ENCODE assay signal across 16 mouse cellular contexts in the genomic region with DNA sequence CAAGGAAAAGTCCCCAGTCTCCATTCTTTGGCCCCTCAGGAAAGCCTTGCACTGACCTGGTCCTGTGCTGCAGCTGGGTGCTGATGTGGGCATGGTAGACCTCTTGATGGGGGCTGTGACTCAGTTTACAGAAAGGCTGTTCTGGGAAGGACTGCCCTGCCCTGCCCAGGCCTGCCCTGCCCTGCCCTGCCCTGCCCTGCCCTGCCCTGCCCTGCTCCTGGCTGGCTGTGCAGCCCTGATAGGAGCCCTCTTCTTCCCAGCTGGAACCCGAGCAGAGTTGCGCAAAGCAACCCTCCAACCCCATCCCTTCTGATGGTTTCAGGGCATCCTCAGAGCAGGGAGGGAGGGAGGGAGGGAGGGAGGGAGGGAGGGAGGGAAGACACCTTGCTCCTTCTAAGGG. TPM values are rescaled to one million over a fixed set of nuclear protein-coding genes. Genes with fewer than 3 reads are reported as not detected.
DNase-seq lines count a peak whose midpoint lies in the region; ATAC-seq lines count a peak whose summit lies in the region.
"Had no signal": no experiment of that assay in that cellular context is flagged by ENCODE, and none has a peak within 500 bp of the region (broad histone marks: within the 10 kb centered on the region; RNA-seq: fewer than 3 reads in every experiment).

No protein-coding gene starts in this region.

- WGBS in kidney, embryonic 15.5 days: 60% methylated on average over 2 of the region's 2 CpGs
- WGBS in kidney, embryonic 16.5 days: 43% methylated on average over 2 of the region's 2 CpGs
- no CpG with 5 or more reads among the region's 2 CpGs for WGBS in liver, embryonic 13.5 days (ENCODE audit: insufficient replicate concordance)
- WGBS in stomach, embryonic 14.5 days: no CpG with 5 or more reads among the region's 2 CpGs

- no peak overlapping the region for H3K4me3 ChIP-seq in kidney, embryonic 15.5 days (replicated peaks)
- no peak overlapping the region for H3K4me3 ChIP-seq in kidney, embryonic 16.5 days (ENCODE audit: low read length)
- H3K4me3 ChIP-seq in liver, embryonic 13.5 days (replicated peaks): peak overlapping the region; percentile 73
- no peak overlapping the region for H3K4me3 ChIP-seq in stomach, embryonic 14.5 days (ENCODE audit: low read depth, low read length)
- H3K4me3 ChIP-seq: limb, embryonic 13.5 days; megakaryocyte, embryonic 14.5 days; myocyte had no signal

- H3K27ac ChIP-seq in kidney, embryonic 15.5 days: no peak overlapping the region
- no peak overlapping the region for H3K27ac ChIP-seq in kidney, embryonic 16.5 days (ENCODE audit: low read length)
- H3K27ac ChIP-seq in liver, embryonic 13.5 days: peak overlapping the region; percentile 96
- no peak overlapping the region for H3K27ac ChIP-seq in stomach, embryonic 14.5 days (ENCODE audit: low read length)
- H3K27ac ChIP-seq: limb, embryonic 13.5 days had no signal

- no peak overlapping the region for H3K9ac ChIP-seq in kidney, embryonic 15.5 days
- no peak overlapping the region for H3K9ac ChIP-seq in kidney, embryonic 16.5 days (replicated peaks; ENCODE audit: low read length)
- H3K9ac ChIP-seq in liver, embryonic 13.5 days: peak overlapping the region; percentile 89
- no peak overlapping the region for H3K9ac ChIP-seq in stomach, embryonic 14.5 days (replicated peaks; ENCODE audit: low read depth, low read length)
- H3K9ac ChIP-seq: limb, embryonic 13.5 days had no signal

- no peaks in the 10 kb centered on the region for H3K9me3 ChIP-seq in kidney, embryonic 15.5 days (replicated peaks)
- no peaks in the 10 kb centered on the region for H3K9me3 ChIP-seq in kidney, embryonic 16.5 days (ENCODE audit: low read length)
- no peaks in the 10 kb centered on the region for H3K9me3 ChIP-seq in liver, embryonic 13.5 days (replicated peaks)
- no peaks in the 10 kb centered on the region for H3K9me3 ChIP-seq in stomach, embryonic 14.5 days (ENCODE audit: control insufficient read depth, low read depth, low read length)
- H3K9me3 ChIP-seq: limb, embryonic 13.5 days; megakaryocyte, embryonic 14.5 days had no signal

- H3K27me3 ChIP-seq in kidney, embryonic 15.5 days: no peaks in the 10 kb centered on the region
- H3K27me3 ChIP-seq in kidney, embryonic 16.5 days (ENCODE audit: insufficient read depth, low read length): no peaks in the 10 kb centered on the region
- no peaks in the 10 kb centered on the region for H3K27me3 ChIP-seq in liver, embryonic 13.5 days
- H3K27me3 ChIP-seq in stomach, embryonic 14.5 days (ENCODE audit: control insufficient read depth, insufficient read depth, low read length): no peaks in the 10 kb centered on the region
- H3K27me3 ChIP-seq: limb, embryonic 13.5 days had no signal

- H3K36me3 ChIP-seq in kidney, embryonic 15.5 days: peaks cover 11% of the 10 kb centered on the region
- H3K36me3 ChIP-seq in kidney, embryonic 16.5 days (ENCODE audit: insufficient read depth, low read length): peaks cover 8% of the 10 kb centered on the region
- peaks cover 45% of the 10 kb centered on the region for H3K36me3 ChIP-seq in liver, embryonic 13.5 days
- H3K36me3 ChIP-seq in stomach, embryonic 14.5 days (ENCODE audit: control insufficient read depth, insufficient read depth, low read length): peaks cover 5% of the 10 kb centered on the region; the same call in 1 of the 2 replicates

- no peaks in the 10 kb centered on the region for H3K4me1 ChIP-seq in kidney, embryonic 15.5 days
- H3K4me1 ChIP-seq in kidney, embryonic 16.5 days (ENCODE audit: insufficient read depth, low read length): no peaks in the 10 kb centered on the region
- peaks cover 50% of the 10 kb centered on the region for H3K4me1 ChIP-seq in liver, embryonic 13.5 days (replicated peaks)
- H3K4me1 ChIP-seq in stomach, embryonic 14.5 days (ENCODE audit: control insufficient read depth, insufficient read depth, low read length): no peaks in the 10 kb centered on the region
- H3K4me1 ChIP-seq: limb, embryonic 13.5 days had no signal

- no peak overlapping the region for H3K4me2 ChIP-seq in kidney, embryonic 15.5 days
- H3K4me2 ChIP-seq in kidney, embryonic 16.5 days (replicated peaks; ENCODE audit: low read depth, low read length): no peak overlapping the region
- H3K4me2 ChIP-seq in liver, embryonic 13.5 days: peak overlapping the region; percentile 88
- H3K4me2 ChIP-seq in stomach, embryonic 14.5 days (replicated peaks; ENCODE audit: low read depth, low read length): no peak overlapping the region
- H3K4me2 ChIP-seq: limb, embryonic 13.5 days had no signal

- DNase-seq in c-Kit-positive CD71-positive TER-119-positive erythroid progenitor cells, embryonic 14.5 days (ENCODE audit: low spot score): peak; percentile 72
- peak; percentile 81 for DNase-seq in liver, embryonic 13.5 days
- no peak for DNase-seq in thymus, postnatal 10 days (ENCODE audit: low spot score in 2 of 2)
- DNase-seq: cerebellum, postnatal 25 days; heart, postnatal 14 days; kidney, postnatal 14 days; right cerebral cortex, postnatal 4 days had no signal

- ATAC-seq in kidney, embryonic 15.5 days (replicated peaks; ENCODE audit: low FRiP score): peak; percentile 85
- no peak for ATAC-seq in kidney, embryonic 16.5 days (ENCODE audit: low FRiP score, low TSS enrichment)
- ATAC-seq in liver, embryonic 13.5 days (ENCODE audit: low read depth): peak; percentile 99
- ATAC-seq in stomach, embryonic 14.5 days (ENCODE audit: insufficient number of reproducible peaks, insufficient read depth, low FRiP score, low read depth): peak; percentile 77; the same call in 1 of the 2 replicates
- ATAC-seq in frontal cortex, adult (ENCODE audit: low TSS enrichment): no peak

RNA-seq across cellular contexts. Expression of gene Apol8, which starts 1.7 kb away (rescaled TPM):
- polyA plus RNA-seq in kidney, embryonic 15.5 days (2015; fragmentation: Nextera tagmentation; extraction: Ambion mirVana): 0.26 and 0.45 TPM in 2 replicates
- 0.19 and 0.21 TPM in 2 replicates for polyA plus RNA-seq in kidney, embryonic 16.5 days (2015; fragmentation: Nextera tagmentation; extraction: Ambion mirVana)
- 29.8 and 34.9 TPM in 2 replicates for polyA plus RNA-seq in liver, embryonic 13.5 days (2015; fragmentation: Nextera tagmentation; extraction: Ambion mirVana)
- 0.55 TPM in 1 of 2 replicates, not detected in the other for polyA plus RNA-seq in stomach, embryonic 14.5 days (2014; fragmentation: Nextera tagmentation; extraction: Ambion mirVana)
- polyA plus RNA-seq: limb, embryonic 13.5 days; thymus, postnatal 0 days had no signal

RNA-seq across cellular contexts. Expression of gene Apol9b, which starts 26.3 kb away (rescaled TPM):
- polyA plus RNA-seq in kidney, embryonic 15.5 days (2015; fragmentation: Nextera tagmentation; extraction: Ambion mirVana): not detected in 2 replicates
- polyA plus RNA-seq in kidney, embryonic 16.5 days (2015; fragmentation: Nextera tagmentation; extraction: Ambion mirVana): 0.20 TPM in 1 of 2 replicates, not detected in the other
- not detected in 2 replicates for polyA plus RNA-seq in liver, embryonic 13.5 days (2015; fragmentation: Nextera tagmentation; extraction: Ambion mirVana)
- polyA plus RNA-seq in stomach, embryonic 14.5 days (2014; fragmentation: Nextera tagmentation; extraction: Ambion mirVana): not detected in 2 replicates
- polyA plus RNA-seq: brain, embryonic 14.5 days; limb, embryonic 13.5 days had no signal

RNA-seq across cellular contexts. Expression of gene Apol7e, which starts 56.5 kb away (rescaled TPM):
- polyA plus RNA-seq in kidney, embryonic 15.5 days (2015; fragmentation: Nextera tagmentation; extraction: Ambion mirVana): 0.12 TPM in 1 of 2 replicates, not detected in the other
- not detected in 2 replicates for polyA plus RNA-seq in kidney, embryonic 16.5 days (2015; fragmentation: Nextera tagmentation; extraction: Ambion mirVana)
- not detected in 2 replicates for polyA plus RNA-seq in liver, embryonic 13.5 days (2015; fragmentation: Nextera tagmentation; extraction: Ambion mirVana)
- 0.17 and 0.19 TPM in 2 replicates for polyA plus RNA-seq in stomach, embryonic 14.5 days (2014; fragmentation: Nextera tagmentation; extraction: Ambion mirVana)
- polyA plus RNA-seq: limb, embryonic 13.5 days; myocyte had no signal

Comparison
In these comparisons a context has a peak if more than half of its experiments do, and no peak if none do; other contexts are left out.
1. ATAC-seq: peak in kidney, embryonic 15.5 days (single experiment), liver, embryonic 13.5 days (single experiment) and stomach, embryonic 14.5 days (single experiment); none in kidney, embryonic 16.5 days (single experiment) and frontal cortex, adult (single experiment).
2. DNase-seq: peak in c-Kit-positive CD71-positive TER-119-positive erythroid progenitor cells, embryonic 14.5 days (single experiment) and liver, embryonic 13.5 days (single experiment); none in thymus, postnatal 10 days (0 of 2).
3. RNA of gene Apol8, which starts 1.7 kb away (polyA plus RNA-seq): 29.8 to 34.9 TPM in liver, embryonic 13.5 days; 0.55 TPM in stomach, embryonic 14.5 days, 0.26 to 0.45 TPM in kidney, embryonic 15.5 days and 0.19 to 0.21 TPM in kidney, embryonic 16.5 days; every median in the first group is over 10 times any median in the second.